Mouse (Mus musculus) MEL (cell line): ENCODE measurements around the gene Ap1b1. TPM values are rescaled to one million over a fixed set of nuclear protein-coding genes. Genes with fewer than 3 reads are reported as not detected.

ENCODE experiments used
- DNase-seq: peaks from one replicate; pipeline ENCODE4 v3.0.0; 2011; ENCODE audit warnings: low read depth, low spot score
- H3K27ac ChIP-seq: 2 replicates; pipeline ENCODE4 v1.5.1; 2012; ENCODE audit warnings: low read depth, mild to moderate bottlenecking, control low read depth, low read length, moderate library complexity; ENCODE audit not compliant: control insufficient read depth
- H3K27me3 ChIP-seq, 2 experiments: fragments of 150-350 bp in 1 of 2; sonication (generic) in 1 of 2; 2 replicates each; pipeline ENCODE4 v1.6.1; 2012; ENCODE audit warnings: low read length in 2 of 2, mild to moderate bottlenecking in 2 of 2, improper control_type of control experiment in 1 of 2, moderate library complexity in 1 of 2; ENCODE audit not compliant: insufficient read depth in 2 of 2, control insufficient read depth in 1 of 2
- H3K36me3 ChIP-seq, 2 experiments: 2 replicates each; pipeline ENCODE4 v1.6.1; 2012 to 2014; ENCODE audit warnings: low read length in 2 of 2, improper control_type of control experiment in 1 of 2, inconsistent platforms in 1 of 2, mild to moderate bottlenecking in 1 of 2; ENCODE audit not compliant: insufficient read depth in 2 of 2, control insufficient read depth in 1 of 2
- H3K4me1 ChIP-seq, 2 experiments: fragments of 150-350 bp in 1 of 2; sonication (generic) in 1 of 2; 2 replicates each; pipeline ENCODE4 v1.6.1; 2012; ENCODE audit warnings: low read length in 2 of 2, improper control_type of control experiment in 1 of 2, mild to moderate bottlenecking in 1 of 2; ENCODE audit not compliant: insufficient read depth in 2 of 2, control insufficient read depth in 1 of 2
- H3K4me3 ChIP-seq, 2 experiments: fragments of 150-350 bp in 1 of 2; sonication (generic) in 1 of 2; 2 replicates each; pipeline ENCODE4 v1.5.1; 2012; ENCODE audit warnings: low read depth in 2 of 2, low read length in 2 of 2, mild to moderate bottlenecking in 2 of 2, moderate library complexity in 2 of 2, control low read depth in 1 of 2, improper control_type of control experiment in 1 of 2; ENCODE audit not compliant: control insufficient read depth in 1 of 2, insufficient read depth in 1 of 2
- H3K79me2 ChIP-seq: 2 replicates; pipeline ENCODE4 v1.6.1; 2012; ENCODE audit warnings: mild to moderate bottlenecking, low read length, moderate library complexity; ENCODE audit not compliant: control insufficient read depth, poor library complexity, insufficient read depth
- H3K9ac ChIP-seq: 2 replicates; pipeline ENCODE4 v1.6.1; 2012; ENCODE audit warnings: low read depth, mild to moderate bottlenecking, control low read depth, low read length, moderate library complexity; ENCODE audit not compliant: control insufficient read depth, poor library complexity, severe bottlenecking
- H3K9me3 ChIP-seq: fragments of 150-350 bp; sonication (generic); replicated peaks from 2 replicates; pipeline ENCODE4 v1.6.1; 2012; ENCODE audit warnings: mild to moderate bottlenecking, low read length, improper control_type of control experiment, moderate library complexity; ENCODE audit not compliant: insufficient read depth
- CHD1 ChIP-seq: IDR thresholded peaks from 2 replicates; pipeline ENCODE4 v1.6.1; 2012; ENCODE audit warnings: low read depth, mild to moderate bottlenecking, inconsistent platforms, low read length, improper control_type of control experiment
- CHD2 ChIP-seq: IDR thresholded peaks from 2 replicates; pipeline ENCODE4 v1.6.1; 2011; ENCODE audit warnings: low read length, improper control_type of control experiment
- E2F4 ChIP-seq: IDR thresholded peaks from 2 replicates; pipeline ENCODE4 v1.6.1; 2011; ENCODE audit warnings: low read depth, low read length, improper control_type of control experiment, borderline replicate concordance
- ETS1 ChIP-seq: IDR thresholded peaks from 2 replicates; pipeline ENCODE4 v1.6.1; 2012; ENCODE audit warnings: low read depth, mild to moderate bottlenecking, inconsistent platforms, low read length, improper control_type of control experiment, moderate library complexity
- GABPA ChIP-seq: IDR thresholded peaks from 2 replicates; pipeline ENCODE4 v1.6.1; 2012; ENCODE audit warnings: low read depth, mild to moderate bottlenecking, inconsistent platforms, low read length, improper control_type of control experiment, moderate library complexity
- GATA1 ChIP-seq: IDR thresholded peaks from 2 replicates; pipeline ENCODE4 v1.6.1; 2011; ENCODE audit warnings: low read depth, low read length, improper control_type of control experiment
- MAX ChIP-seq: IDR thresholded peaks from 2 replicates; pipeline ENCODE4 v1.6.1; 2011; ENCODE audit warnings: low read length, improper control_type of control experiment
- MAZ ChIP-seq: IDR thresholded peaks from 2 replicates; pipeline ENCODE4 v1.6.1; 2012; ENCODE audit warnings: low read depth, mild to moderate bottlenecking, inconsistent platforms, low read length, improper control_type of control experiment
- MXI1 ChIP-seq: IDR thresholded peaks from 2 replicates; pipeline ENCODE4 v1.6.1; 2011; ENCODE audit warnings: mild to moderate bottlenecking, low read depth, low read length, improper control_type of control experiment
- MYB ChIP-seq: IDR thresholded peaks from 2 replicates; pipeline ENCODE4 v1.6.1; 2011; ENCODE audit warnings: mild to moderate bottlenecking, low read depth, low read length, improper control_type of control experiment
- NELFE ChIP-seq: IDR thresholded peaks from 2 replicates; pipeline ENCODE4 v1.6.1; 2011; ENCODE audit warnings: low read depth, low read length, improper control_type of control experiment
- NRF1 ChIP-seq: IDR thresholded peaks from 2 replicates; pipeline ENCODE4 v1.6.1; 2014; ENCODE audit warnings: low read depth, mild to moderate bottlenecking, inconsistent platforms, low read length, improper control_type of control experiment, moderate library complexity; ENCODE audit not compliant: poor library complexity, insufficient read depth, severe bottlenecking
- POLR2A ChIP-seq, 2 experiments: IDR thresholded peaks; 2 replicates each; pipeline ENCODE4 v1.6.1; 2011 to 2012; ENCODE audit warnings: low read length in 2 of 2, mild to moderate bottlenecking in 2 of 2, control low read depth in 1 of 2, improper control_type of control experiment in 1 of 2, low read depth in 1 of 2, moderate library complexity in 1 of 2; ENCODE audit not compliant: control insufficient read depth in 1 of 2, insufficient read depth in 1 of 2, poor library complexity in 1 of 2
- POLR2AphosphoS5 ChIP-seq: IDR thresholded peaks from 2 replicates; pipeline ENCODE4 v1.6.1; 2012; ENCODE audit warnings: low read depth, borderline replicate concordance, mild to moderate bottlenecking, inconsistent platforms, low read length, moderate library complexity, mixed read lengths
- RAD21 ChIP-seq: IDR thresholded peaks from 2 replicates; pipeline ENCODE4 v1.6.1; 2011; ENCODE audit warnings: mild to moderate bottlenecking, low read depth, low read length, improper control_type of control experiment
- RCOR1 ChIP-seq: IDR thresholded peaks from 2 replicates; pipeline ENCODE4 v1.6.1; 2012; ENCODE audit warnings: low read depth, mild to moderate bottlenecking, inconsistent platforms, low read length, improper control_type of control experiment
- SIN3A ChIP-seq: IDR thresholded peaks from 2 replicates; pipeline ENCODE4 v1.6.1; 2012; ENCODE audit warnings: low read length, improper control_type of control experiment, inconsistent platforms
- TAL1 ChIP-seq: IDR thresholded peaks from 2 replicates; pipeline ENCODE4 v1.6.1; 2012; ENCODE audit warnings: mild to moderate bottlenecking, inconsistent platforms, low read length, moderate library complexity, mixed read lengths
- TCF12 ChIP-seq: IDR thresholded peaks from 2 replicates; pipeline ENCODE4 v1.6.1; 2014; ENCODE audit warnings: low read depth, mild to moderate bottlenecking, inconsistent platforms, low read length, improper control_type of control experiment, moderate library complexity
- ZC3H11A ChIP-seq: IDR thresholded peaks from 2 replicates; pipeline ENCODE4 v1.6.1; 2012; ENCODE audit warnings: low read depth, mild to moderate bottlenecking, inconsistent platforms, low read length, improper control_type of control experiment
- ZKSCAN1 ChIP-seq: IDR thresholded peaks from 2 replicates; pipeline ENCODE4 v1.6.1; 2012; ENCODE audit warnings: low read depth, mild to moderate bottlenecking, inconsistent platforms, low read length, improper control_type of control experiment, moderate library complexity
- ZMIZ1 ChIP-seq: IDR thresholded peaks from 2 replicates; pipeline ENCODE4 v1.6.1; 2012; ENCODE audit warnings: low read depth, mild to moderate bottlenecking, inconsistent platforms, low read length, improper control_type of control experiment, moderate library complexity
- ZNF384 ChIP-seq: IDR thresholded peaks from 2 replicates; pipeline ENCODE4 v1.6.1; 2012; ENCODE audit warnings: low read depth, mild to moderate bottlenecking, inconsistent platforms, low read length, improper control_type of control experiment
- polyA plus RNA-seq, 2 experiments: library from polyadenylated mRNA; stranded (reverse) in 1 of 2; unstranded in 1 of 2; fragments of >175 nt in 1 of 2; fragments of >200 nt in 1 of 2; gene quantifications; 2 replicates each; pipeline versions ENCODE4 v1.2.1 to v1.2.4; 2012; ENCODE audit warnings: low replicate concordance in 2 of 2, low read depth in 1 of 2; ENCODE audit not compliant: insufficient read length in 2 of 2, insufficient read depth in 1 of 2, missing spikeins in 1 of 2
- total RNA-seq: library from RNA; depleted of rRNA; stranded (reverse); fragments of 300-350 nt; gene quantifications from 2 replicates; pipeline ENCODE4 v1.2.3, GENCODE M21; 2012

Gene Ap1b1
- total and polyA plus RNA-seq, 3 experiments, result 60.1 to 79.3 TPM; not detected in 1

DNA sequence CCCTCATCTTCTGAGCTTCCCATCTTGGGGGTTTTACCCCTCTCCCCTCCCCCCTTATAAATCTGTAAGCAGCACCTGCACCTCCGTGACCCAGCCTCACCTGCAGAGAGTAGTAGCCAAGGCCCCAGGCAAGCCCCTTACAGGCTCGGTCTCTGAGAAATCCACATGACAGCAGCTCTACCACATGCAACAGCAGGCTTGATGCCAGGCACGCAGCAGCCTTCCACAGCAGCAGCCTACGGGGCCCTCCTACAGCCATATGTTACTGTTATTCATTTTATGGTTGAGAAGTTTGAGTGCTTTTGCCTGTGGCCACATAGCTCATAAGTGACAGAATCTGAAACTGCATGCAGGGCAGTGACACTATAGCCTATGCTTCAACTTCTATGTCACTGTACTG is 48.8 kb downstream of the Ap1b1 start:
- Histone ChIP-seq H3K9me3 (no peaks in the 10 kb centered on the region), H3K36me3 (peaks cover 0 to 15% of the 10 kb centered on the region in 2 experiments; a peak in 3 of 4 replicates), H3K27ac (no peak overlapping the region), H3K9ac (no peak overlapping the region), H3K79me2 (no peaks in the 10 kb centered on the region), H3K4me3 (no peak overlapping the region), H3K27me3 (no peaks in the 10 kb centered on the region), H3K4me1 (no peaks in the 10 kb centered on the region)
- DNase-seq, result no peak
- TF ChIP-seq TCF12, result no peak
- no peak for TF ChIP-seq GATA1
- no peak for TF ChIP-seq ZKSCAN1
- TF ChIP-seq POLR2A (IDR thresholded peaks at IDR 0.05; ENCODE audit: control insufficient read depth in 1 of 2, insufficient read depth in 1 of 2, low read depth in 1 of 2, low read length in 2 of 2, poor library complexity in 1 of 2), result no peak
- TF ChIP-seq ZNF384, result no peak
- no peak for TF ChIP-seq MAX
- no peak for TF ChIP-seq MYB
- TF ChIP-seq ZC3H11A, result no peak
- no peak for TF ChIP-seq CHD1
- TF ChIP-seq GABPA, result no peak
- no peak for TF ChIP-seq ETS1
- no peak for TF ChIP-seq MAZ
- no peak for TF ChIP-seq TAL1
- no peak for TF ChIP-seq NRF1
- TF ChIP-seq E2F4, result no peak
- no peak for TF ChIP-seq CHD2
- no peak for TF ChIP-seq RCOR1

DNA sequence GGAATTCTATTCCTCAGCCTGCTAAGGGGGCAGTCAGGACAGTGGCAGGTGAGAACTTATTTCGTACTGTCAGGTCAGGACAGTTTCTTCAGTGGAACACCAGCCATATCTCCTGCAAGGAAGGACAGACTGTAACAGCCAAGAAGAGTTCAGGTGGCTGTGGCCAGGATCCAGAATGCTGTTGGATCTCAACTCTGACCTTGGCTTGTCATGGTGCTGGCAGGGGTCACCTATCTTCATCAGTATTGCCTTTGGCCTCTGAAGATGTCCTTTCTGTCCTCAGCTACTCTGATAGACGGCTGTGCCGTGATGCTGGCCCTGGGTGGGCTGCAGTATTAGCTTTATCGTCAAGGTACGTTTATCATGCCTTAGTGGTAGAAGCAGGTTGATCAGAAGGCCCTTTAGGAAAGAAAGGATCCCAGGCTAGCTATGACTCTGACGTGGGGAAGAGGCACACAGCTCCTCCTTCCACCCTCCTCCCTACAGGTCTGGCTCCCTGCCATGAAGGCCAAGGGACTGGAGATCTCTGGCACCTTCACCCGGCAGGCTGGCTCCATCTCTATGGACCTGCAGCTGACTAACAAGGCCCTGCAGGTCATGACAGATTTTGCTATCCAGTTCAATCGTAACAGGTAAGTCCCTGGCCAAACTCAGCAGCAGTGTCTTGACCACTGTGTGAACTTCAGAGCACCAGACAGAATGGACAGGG is 50.7 kb downstream of the Ap1b1 start:
- Histone ChIP-seq H3K79me2 (no peaks in the 10 kb centered on the region), H3K4me1 (no peaks in the 10 kb centered on the region), H3K4me3 (no peak overlapping the region), H3K27ac (no peak overlapping the region), H3K9me3 (no peaks in the 10 kb centered on the region), H3K27me3 (no peaks in the 10 kb centered on the region), H3K36me3 (peaks cover 0 to 6% of the 10 kb centered on the region in 2 experiments; a peak in 2 of 4 replicates), H3K9ac (no peak overlapping the region)
- TF ChIP-seq SIN3A (no peak), POLR2AphosphoS5 (no peak), ZMIZ1 (no peak), NRF1 (no peak), ZNF384 (no peak), TAL1 (no peak), E2F4 (no peak), RAD21 (no peak), ETS1 (no peak), NELFE (no peak), MXI1 (no peak), RCOR1 (no peak), CHD1 (no peak), CHD2 (no peak), MAX (no peak)
- DNase-seq, result no peak
